Mouse (Mus musculus): Measurements from ENCODE around the gene Kantr.
"Not testable (repeated sequence)": the region's sequence is repeated elsewhere in the genome, so short reads cannot be mapped to it uniquely, and the experiment has no call there.

- not testable (repeated sequence) for TF ChIP-seq POLR2A, CTCF (IDR thresholded peaks at IDR 0.05; ENCODE audit: insufficient read depth, low read depth, low read length)
These were observed 40.3 kb downstream of the Kantr start for GRCm38 (mm10) chrX:152287026-152287425.

All from olfactory bulb, adult 2 months (tissue).